Mouse (Mus musculus) c-Kit-positive CD71-positive TER-119-positive erythroid progenitor cells, embryonic 14.5 days (primary cell): ENCODE results near the gene Gsto2.

Source experiments
- DNase-seq: peaks from one replicate; pipeline ENCODE4 v3.0.0-alpha.2; 2013; ENCODE audit warnings: low spot score

The Gsto2 gene

DNA sequence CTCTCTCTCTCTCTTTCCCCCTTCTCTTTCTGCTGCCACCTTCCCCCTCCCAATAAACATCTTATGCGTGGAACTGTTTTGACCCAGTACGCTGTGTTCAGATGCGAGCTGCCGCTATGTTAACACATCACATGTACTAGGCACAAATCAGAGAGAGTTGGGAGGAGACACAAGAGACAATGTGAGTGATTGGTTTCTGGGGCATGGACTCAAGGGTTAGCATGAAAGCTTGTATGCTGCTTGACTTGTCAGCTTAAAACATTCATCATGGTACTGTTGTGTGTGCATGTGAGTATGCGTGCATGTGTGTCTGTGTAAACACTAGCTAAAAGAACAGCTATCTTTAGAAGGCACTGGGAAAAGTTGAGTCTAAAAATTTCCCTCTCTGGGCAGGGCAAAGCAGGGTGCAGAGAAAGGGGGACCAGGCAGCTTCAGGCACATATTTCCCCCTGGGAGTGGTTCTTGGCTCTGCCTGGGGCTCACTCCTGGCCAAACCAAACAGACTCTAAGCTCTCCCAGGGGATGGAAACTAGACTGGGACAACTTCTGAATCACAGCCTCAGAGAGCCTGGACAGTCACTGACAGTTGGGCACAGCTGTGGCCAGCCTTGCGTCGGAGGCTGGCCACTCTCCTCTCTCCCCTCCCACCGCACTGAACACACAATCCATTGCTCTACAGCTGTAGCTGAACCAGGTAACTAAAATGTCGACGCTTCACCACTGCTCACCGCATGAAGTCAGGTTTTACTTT is 26.4 kb downstream of the Gsto2 start:
- DNase-seq = no peak

DNA sequence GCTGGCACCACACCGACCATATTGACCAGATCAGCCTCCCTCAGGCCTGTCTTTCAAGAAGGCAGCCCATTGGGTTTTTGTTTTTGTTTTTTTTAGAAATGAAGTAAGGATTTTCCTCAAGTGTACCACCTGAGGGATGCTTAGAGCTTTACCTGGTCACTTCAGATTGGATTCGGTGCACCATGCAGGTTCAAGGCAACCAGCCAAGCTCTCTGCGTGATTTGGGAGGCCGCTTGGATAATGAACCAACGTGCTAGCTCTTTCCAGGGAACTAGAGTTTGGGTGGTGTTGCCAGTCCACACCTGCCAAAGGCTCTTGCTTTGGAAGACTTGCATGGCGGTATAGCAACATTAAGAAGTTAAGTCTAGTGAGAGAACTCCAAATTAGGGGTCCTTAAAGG is 27.8 kb downstream of the Gsto2 start:
- no peak for DNase-seq

DNA sequence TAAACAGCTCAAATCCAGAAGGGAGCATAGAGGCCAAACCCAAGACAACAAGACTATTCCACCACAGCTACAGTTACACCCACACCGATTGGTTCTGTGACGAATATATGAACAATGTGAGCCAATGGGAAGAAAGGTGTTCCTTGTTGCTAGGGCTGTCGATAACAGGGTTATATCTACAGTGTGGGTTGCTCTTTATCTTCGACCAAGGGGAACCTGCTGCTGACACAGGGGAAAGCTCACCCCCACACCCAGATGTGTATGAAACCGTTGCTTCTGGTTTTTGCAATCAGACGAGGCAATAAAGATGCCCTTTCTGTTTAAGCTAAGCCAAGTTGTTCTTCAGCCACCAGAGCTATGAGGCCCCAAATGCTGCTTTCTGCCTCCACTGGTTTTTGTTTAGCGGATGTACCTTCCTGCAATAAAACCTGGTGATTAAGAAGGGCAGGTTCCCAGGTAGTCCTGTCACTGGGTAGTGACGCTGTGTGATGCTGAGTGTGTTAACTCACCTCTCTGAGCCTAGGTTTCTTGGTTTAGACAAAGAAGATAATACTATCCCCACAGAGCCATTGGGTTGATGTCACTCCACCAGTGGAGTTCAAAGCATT is 33.2 kb downstream of the Gsto2 start:
- DNase-seq = peak; percentile 67

DNA sequence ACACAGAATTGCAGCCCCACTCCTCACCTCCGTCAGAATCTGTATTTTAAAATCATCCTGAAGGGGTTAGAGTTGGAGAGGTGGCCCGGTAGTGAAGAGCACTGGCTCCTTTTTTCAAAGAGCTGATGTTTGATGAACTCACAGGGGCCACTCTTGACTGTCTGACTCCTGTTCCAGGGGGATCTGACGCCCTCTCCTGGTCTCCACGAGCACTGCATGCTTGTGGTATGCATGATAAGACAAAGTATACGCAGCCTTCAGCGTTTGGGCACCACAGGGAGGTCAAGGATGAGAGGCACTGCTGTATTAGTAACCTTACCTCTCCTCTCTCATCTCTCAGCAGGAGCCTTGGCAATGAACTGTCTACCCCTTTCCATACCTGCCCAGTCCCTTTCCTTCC is 34.7 kb downstream of the Gsto2 start:
- DNase-seq = peak; percentile 45

DNA sequence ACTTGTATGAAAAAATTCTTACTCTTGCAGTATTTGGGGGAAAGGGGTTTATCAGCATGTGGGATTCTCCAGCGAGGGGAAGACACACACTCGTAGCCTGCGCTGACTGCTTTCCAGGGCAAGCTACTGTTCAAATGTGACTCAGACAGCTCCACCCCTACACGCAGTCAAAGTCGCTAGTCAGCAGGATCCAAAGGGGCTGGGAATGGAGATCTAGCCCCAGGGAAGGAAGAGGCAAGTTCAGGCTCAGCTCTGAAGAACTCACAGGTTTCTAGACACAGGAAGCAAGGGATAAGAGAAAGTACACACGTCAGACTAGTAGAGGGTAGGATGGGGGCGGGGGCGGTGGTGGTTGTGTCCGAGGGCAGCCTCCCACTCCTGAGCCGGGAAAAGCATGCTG is 35.2 kb downstream of the Gsto2 start:
- no peak for DNase-seq

DNA sequence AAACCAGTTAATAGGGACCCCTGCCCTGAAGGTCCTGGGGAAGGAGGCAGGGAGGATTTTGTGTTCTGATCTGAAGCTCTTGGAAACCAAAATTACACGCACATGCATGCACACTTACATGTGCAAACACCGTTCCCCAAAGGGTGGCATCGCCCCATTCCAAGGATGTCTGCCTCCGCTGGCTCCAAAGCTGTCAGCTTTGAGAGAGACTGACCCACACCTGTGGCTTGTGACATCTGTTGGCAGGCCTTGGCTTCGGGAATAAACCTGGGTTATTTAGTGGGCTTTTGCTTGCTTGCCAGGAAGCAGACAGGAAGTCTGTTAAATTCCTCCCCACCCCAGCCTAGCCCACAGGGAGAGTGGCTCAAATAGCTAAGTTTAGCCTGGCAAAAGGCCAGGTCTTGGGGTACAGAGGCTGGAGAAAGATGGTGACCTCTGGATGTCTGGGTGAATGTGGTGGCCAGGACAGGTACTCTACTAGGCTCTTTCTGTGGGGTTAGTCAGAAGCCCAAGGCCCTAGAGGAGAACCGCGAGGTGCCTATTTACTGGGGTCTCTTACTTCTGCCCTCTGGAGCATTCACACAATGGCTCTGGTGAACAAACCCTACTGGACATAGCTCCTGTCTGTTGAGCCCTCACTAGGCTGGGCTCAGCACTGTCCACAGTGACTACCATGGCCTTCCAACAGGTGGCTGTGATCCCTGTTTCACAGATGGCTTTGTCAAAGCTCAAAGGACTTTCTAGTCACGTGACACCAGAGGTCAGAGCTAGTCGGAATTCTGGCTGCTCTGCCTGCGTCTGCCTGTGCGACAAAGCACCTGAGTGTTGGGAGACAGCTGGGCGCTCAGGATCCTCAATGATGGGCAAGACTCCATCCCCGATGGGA is 37.2 kb downstream of the Gsto2 start:
- no peak for DNase-seq

DNA sequence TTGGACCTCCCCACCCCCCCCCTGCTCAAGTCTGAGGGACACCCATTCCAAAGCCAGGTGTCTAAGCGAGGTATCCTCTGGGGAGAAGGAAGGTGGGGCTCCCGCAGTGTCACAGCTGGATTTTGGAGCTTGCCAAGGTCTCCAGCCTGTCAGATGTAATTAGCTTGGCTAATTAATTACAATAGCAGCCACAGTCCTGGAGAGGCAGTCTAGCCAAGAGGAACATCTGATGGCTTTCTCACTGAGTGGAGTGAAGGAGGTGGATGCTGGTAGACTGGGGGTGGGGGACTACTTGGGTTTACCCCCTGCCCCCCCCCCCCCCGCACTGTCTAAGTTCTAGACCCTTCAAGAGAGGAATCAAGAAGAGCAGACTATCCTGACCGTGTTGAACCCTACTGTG is 38.3 kb downstream of the Gsto2 start:
- no peak for DNase-seq

DNA sequence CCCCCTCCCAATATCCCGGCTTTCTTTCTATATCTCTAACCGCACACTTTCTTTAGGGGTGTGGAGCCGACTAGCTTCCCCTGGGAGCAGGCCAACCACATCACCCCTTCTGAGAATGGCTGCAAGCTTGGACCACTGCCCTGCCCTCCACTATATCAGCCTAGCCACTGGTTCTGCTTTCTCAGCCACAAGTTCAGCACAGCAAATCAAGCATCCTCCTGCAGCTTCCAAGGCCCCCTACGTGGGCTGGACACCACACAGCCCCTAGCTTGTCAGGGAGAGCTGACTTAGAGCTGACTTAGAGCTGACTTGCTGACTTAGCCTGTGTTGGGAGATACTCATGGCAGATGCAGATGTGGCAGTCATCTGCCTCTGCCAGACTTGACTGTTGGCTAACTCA is 39.7 kb downstream of the Gsto2 start:
- DNase-seq = no peak

DNA sequence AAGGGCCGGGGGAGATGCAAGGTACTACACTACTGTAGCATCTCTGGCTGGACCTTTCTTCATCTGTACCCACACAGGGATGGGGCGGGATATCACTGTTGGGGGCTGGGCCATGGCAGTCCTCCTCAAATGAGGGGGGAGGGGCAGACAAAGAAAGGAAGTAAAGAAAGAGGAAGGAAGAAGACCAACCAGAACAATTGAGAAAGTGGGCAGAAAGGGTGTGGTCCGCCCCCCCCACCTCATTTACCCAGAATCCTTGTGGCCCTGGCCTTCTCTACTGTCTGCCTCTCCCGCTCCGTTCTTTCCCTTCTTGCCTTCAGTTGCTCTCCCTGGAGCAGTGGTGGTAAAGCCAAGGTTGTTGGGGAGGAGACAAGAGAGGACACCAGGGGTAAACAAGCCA is 40.3 kb downstream of the Gsto2 start:
- DNase-seq = no peak

DNA sequence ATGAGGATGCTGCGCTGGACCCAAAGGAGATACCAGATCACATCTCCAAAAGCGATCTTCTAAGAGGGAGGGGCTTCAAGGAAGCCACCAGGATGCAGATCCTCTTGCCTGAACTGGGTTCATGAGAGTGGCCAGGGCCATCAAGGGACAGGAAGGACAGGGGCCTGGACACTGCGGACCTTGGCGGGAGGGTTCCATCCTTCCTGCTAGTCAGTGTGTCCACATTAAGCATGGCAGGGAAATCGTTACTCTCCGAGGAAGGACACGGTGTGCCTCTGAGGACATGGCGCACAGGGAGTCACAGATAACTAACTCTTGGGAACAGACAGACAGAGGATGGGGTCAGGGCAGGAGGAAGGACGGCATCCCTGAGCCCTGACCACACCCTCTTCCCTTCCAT is 42.3 kb downstream of the Gsto2 start:
- DNase-seq = no peak

DNA sequence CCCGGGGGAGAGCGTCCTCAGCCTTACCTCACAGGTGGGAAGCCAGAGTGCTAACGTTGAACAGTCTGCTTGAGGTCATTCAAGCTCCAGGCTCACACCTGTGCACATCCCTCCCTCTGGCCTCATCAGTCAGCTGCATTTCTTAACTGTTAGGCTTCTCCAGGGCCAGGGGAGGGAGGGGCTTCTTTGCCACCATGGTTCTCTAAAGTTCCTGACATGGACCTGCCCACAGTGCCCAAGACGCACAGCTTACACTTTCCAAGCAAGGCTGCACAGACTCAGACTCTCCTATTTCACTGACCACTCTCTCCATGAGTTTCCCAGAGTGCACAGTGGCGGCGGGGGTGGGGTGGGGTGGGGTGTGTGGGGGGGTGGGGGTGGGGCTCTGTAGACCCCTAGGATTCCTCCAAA is 43.6 kb downstream of the Gsto2 start:
- no peak for DNase-seq

DNA sequence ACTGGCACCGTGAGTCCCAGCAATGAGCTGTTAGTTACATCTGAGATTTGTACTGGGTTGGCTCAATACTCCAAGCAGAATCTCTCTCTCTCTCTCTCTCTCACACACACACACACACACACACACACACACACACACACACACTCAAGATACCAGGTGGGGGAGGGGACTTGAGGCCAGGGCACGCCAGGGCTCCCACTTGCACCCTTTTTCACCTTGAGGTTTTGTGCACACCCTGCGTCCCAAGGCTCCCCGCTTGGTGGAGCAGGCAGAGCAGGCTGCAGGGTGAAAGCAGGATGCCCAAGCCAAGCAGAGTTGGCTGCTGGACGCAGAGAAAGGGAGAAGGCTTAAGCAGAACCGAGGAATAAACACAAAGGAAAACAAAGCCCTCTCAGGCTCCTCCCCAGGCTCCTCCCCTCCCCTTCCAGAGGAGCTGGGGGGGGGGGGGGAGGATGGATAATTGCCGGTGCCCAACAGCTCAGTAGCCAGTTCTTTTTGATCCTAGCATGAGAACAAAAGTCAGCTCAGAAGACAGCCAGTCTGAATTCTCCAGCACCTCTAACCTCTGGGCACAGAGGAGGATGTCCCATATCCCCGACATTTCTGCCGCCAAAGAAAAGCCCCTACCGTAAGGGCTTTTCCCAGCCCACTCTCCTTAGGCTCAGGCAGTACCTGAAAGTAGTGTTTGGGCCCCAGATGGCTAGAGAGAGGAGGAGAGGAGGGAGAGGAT is 44.2 kb downstream of the Gsto2 start:
- no peak for DNase-seq

DNA sequence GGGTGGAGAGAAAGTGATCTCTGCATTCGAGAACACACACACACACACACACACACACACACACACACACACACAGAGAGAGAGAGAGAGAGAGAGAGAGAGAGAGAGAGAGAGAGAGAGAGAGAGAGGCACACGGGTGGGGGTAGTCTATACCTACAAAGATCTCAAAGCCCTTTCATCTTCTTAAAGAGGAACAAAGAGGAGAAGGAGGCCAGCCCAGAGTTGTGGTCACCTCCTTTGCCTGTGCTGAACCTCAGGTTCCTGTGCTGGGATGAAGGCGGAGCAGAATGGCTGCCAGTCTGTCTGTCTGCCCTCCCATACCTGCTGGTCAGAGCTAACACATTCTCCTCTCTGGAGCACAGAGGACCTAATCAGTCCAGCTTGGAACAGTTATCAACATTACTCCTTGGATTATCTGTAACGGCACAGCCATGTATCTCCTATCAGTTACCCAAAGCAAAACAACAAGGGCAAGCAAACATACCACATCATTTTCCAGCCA is 44.8 kb downstream of the Gsto2 start:
- DNase-seq = peak; percentile 28

DNA sequence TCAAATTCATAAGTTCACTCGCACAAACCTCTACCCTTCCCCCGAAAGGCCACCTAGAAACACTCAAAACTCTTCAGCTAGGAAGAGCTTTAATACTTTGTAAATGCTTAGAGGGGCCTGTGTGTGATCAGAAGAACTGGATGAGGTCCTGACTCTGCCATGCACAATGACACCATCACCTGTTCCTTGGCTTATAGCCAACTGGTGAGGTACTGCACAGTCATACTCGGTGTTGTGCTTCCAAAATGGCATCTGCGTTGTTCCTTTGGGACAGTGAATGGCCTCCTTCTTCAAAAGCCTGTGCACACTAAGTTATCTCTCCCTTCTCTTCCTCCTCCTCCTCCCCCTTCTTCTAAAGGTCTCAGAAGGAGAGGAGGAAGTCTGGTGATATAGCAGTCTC is 45.4 kb downstream of the Gsto2 start:
- no peak for DNase-seq

DNA sequence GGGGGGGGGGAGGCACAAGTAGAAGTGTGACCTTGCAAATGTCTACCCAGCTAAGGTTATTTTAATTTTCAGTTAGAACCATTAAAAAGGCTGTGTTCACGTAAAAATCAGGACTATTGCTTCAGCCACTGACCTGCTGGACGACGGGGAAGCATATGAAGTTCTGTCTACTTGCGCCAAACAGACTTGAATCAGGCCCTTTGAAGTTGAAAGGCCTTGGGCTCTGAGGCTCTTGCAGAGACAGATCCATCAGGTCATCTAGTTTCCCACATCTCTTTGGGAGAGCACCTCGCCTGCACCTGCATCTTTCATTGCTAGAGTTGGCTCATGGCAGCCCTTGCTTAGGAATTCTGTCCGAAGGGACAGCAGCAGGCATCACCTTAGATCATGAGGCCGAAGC is 48.0 kb downstream of the Gsto2 start:
- no peak for DNase-seq

DNA sequence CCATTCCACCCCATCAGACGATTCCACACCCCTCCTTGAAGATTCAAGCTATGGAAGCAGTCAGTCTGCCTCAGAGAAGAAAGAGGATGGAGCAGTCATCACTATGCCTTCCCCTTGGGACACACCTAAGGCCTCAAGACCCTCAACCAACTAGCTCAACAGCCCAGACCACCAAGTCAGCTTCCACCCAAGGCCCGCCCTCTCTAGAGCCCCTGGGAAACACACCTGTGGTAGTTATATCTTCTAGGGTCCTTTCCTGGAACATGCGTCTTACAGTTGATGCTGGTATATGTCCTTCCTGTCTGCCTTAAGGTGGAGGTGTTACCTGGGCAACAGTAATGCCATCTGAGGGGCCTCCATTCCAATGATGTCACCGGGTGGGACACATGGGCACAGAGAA is 48.9 kb downstream of the Gsto2 start:
- DNase-seq = no peak

DNA sequence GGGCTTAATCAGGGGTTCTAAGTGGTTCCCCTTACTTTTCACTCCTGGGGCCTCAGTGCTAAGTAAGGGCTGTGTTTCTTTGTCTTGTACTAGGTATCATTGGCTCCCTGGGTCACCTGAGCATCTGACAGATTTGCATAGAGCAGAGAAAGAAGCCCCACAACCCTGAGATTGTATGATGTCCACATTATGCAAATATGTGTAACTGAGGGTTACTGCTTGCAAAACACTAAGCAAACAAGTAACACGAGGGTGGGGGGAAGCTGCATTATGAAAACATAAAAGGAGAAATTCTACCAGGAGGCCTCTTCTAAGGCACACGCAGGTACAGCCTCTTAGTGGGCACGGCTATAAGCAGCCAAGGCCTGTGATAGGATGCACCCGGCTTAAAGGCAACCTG is 49.9 kb downstream of the Gsto2 start:
- no peak for DNase-seq

DNA sequence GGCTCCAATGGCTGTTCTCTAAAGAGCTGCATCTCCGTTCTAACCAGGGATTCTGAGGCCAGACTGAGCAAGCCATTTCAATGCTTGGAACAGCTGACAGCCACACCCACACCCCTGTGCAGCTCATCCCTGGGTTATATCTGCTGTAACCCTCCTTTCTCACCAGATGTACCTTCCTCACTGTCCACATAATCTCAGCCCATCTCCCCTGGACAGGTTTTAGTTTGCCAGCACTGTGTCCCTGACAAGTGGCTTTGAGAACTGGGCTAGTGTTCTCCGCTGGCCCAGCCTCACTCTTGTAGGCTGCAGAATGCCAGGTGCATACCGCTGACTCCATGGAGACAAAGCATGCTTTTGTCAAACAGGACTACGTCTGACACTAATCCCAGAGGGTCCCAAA is 52.1 kb downstream of the Gsto2 start:
- no peak for DNase-seq

DNA sequence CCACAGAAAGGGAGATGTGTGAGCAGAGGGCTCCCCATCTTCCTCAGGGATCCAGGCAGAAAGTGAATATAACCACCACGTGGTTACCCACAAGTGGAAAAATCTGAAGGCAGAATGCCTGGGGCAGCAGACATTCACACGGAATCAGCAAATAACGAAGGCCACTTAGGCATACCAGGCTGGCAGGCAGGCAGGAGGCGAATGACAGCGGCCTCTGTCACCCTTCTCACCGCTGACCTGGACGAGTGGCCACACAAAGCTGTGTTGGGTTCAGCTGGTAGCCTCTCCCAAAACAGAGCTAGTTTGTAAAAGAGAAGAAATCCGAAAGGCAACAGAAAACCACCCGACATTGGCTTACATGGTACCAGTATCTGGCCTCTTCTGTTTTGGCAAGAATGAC is 52.7 kb downstream of the Gsto2 start:
- DNase-seq = no peak

DNA sequence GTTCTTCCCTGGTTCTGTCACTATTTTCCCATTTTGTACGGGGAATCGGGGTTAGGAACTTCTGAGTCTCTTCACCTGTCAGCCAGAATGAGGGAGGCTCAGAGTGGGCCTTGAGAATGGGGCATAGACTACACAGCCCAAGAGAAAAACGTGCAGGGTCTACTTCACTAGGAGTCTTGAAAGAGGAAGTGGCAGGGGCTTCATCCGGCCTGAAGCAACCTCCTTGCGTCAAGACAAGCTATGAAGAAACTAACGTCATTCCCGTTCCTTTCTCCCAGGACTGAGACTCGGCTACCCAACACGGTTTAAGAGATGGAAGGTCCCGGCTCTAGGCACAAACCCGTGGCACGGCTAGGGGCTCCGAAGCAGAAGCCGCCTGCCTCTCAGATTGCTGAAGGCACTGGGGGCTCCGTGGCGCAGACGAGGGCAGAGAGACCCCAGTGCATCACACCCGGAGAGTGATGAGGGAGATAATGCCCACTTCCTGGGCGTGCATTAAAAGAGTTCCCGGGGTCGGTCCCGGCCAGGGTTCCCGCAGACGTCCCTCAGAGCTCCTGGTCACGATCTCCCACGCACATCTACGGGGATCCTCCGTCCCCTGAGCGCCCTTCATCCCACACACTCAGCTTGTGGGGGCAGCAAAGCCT is 53.2 kb downstream of the Gsto2 start:
- no peak for DNase-seq

DNA sequence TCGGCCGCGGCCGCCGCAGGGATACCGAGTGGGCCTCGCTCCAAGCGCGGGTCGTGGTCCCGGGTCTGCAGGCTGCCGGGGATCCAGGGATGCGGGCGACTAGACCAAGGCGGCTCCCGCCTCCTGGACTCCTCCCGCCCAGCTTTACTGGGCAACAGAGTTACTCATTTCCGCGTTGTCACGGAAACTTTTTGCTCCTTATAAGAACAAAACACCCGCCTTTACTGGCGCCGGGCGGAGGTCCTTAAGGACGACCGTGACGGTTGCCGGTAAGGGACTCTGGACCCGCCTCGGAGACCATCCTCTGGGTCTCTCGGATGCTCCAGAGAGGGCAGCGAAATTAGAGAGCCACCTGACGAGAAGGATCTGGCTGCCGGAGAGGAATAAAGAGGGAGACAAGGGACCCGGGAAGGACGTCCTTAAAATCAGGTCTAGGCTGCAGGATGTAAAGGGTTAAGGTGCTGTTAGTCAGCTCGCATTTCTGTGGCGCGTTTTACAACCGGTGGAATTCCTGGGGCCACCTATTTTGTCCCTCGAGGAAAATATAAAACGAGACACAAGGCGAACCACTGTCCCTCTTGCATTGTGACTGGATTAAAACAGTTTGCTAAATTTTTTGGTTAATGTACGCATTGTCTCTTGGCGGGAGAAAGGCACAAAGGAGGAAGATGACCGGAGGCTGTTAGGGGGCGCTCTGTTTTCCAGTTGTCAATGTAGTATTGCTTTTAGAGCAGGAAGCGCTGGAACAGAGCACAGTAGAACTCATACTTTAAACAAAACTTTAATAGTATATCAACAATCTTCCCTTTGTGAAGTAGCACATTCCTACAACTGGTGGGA is 54.0 kb downstream of the Gsto2 start, which contains the start of the genes Cfap43 and Itprip:
Gene Cfap43 (minus strand): TSS at position 162 of the 840 bp plus-strand sequence.
Gene Itprip (minus strand): TSS at position 174 of the 840 bp plus-strand sequence.
- peak; percentile 83 for DNase-seq
